Mouse (Mus musculus): Measurements from ENCODE around the gene Gm45717. TPM values are rescaled to one million over a fixed set of nuclear protein-coding genes. Genes with fewer than 3 reads are reported as not detected.
"Not testable (repeated sequence)": the region's sequence is repeated elsewhere in the genome, so short reads cannot be mapped to it uniquely, and the experiment has no call there.

Gene Gm45717
- polyA plus RNA-seq, 1 experiment from 2014 or later = not detected

GRCm38 (mm10) chr7:140975465-140975864, 19.7 kb upstream of the Gm45717 start:
- H3K9ac ChIP-seq (ENCODE audit: low read length) = no peak overlapping the region
- H3K36me3 ChIP-seq (ENCODE audit: control insufficient read depth, insufficient read depth, low read length) = no peaks in the 10 kb centered on the region
- WGBS = 22% methylated on average over 3 of the region's 3 CpGs
- H3K27ac ChIP-seq (replicated peaks in 1 of 2; ENCODE audit: control insufficient read depth in 1 of 2, insufficient read depth in 1 of 2, low read depth in 2 of 2, low read length in 2 of 2) = no peak overlapping the region
- no peaks in the 10 kb centered on the region for H3K9me3 ChIP-seq (ENCODE audit: control insufficient read depth, low read length)
- no peaks in the 10 kb centered on the region for H3K27me3 ChIP-seq (ENCODE audit: control insufficient read depth, insufficient read depth, low read length)
- H3K4me3 ChIP-seq (ENCODE audit: control insufficient read depth in 1 of 2, insufficient read depth in 1 of 2, low read depth in 1 of 2, low read length in 2 of 2) = no peak overlapping the region
- no peak overlapping the region for H3K4me2 ChIP-seq (ENCODE audit: low read length)
- no peak for ATAC-seq (ENCODE audit: insufficient number of reproducible peaks, insufficient read depth, low FRiP score, low read depth)
- H3K4me1 ChIP-seq (ENCODE audit: control insufficient read depth in 2 of 2, insufficient read depth in 2 of 2, low read length in 2 of 2) = peaks cover 7 to 9% of the 10 kb centered on the region in 2 experiments; a peak in 3 of 4 replicates

GRCm38 (mm10) chr7:140974940-140975339, 19.2 kb upstream of the Gm45717 start:
- Histone ChIP-seq H3K4me1 (ENCODE audit: control insufficient read depth in 2 of 2, insufficient read depth in 2 of 2, low read length in 2 of 2) (peaks cover 7 to 9% of the 10 kb centered on the region in 2 experiments; a peak in 3 of 4 replicates), H3K4me2 (ENCODE audit: low read length) (no peak overlapping the region), H3K36me3 (ENCODE audit: control insufficient read depth, insufficient read depth, low read length) (no peaks in the 10 kb centered on the region), H3K9me3 (ENCODE audit: control insufficient read depth, low read length) (no peaks in the 10 kb centered on the region), H3K27ac (replicated peaks in 1 of 2; ENCODE audit: control insufficient read depth in 1 of 2, insufficient read depth in 1 of 2, low read depth in 2 of 2, low read length in 2 of 2) (no peak overlapping the region), H3K4me3 (ENCODE audit: control insufficient read depth in 1 of 2, insufficient read depth in 1 of 2, low read depth in 1 of 2, low read length in 2 of 2) (no peak overlapping the region), H3K27me3 (ENCODE audit: control insufficient read depth, insufficient read depth, low read length) (no peaks in the 10 kb centered on the region), H3K9ac (ENCODE audit: low read length) (no peak overlapping the region)
- WGBS = 9% methylated on average over 9 of the region's 9 CpGs
- ATAC-seq (ENCODE audit: insufficient number of reproducible peaks, insufficient read depth, low FRiP score, low read depth) = no peak

- Histone ChIP-seq H3K9me3 (ENCODE audit: control insufficient read depth, low read length) (no peaks in the 10 kb centered on the region), H3K36me3 (ENCODE audit: control insufficient read depth, insufficient read depth, low read length) (no peaks in the 10 kb centered on the region), H3K27ac (replicated peaks in 1 of 2; ENCODE audit: control insufficient read depth in 1 of 2, insufficient read depth in 1 of 2, low read depth in 2 of 2, low read length in 2 of 2) (no peak overlapping the region), H3K9ac (ENCODE audit: low read length) (no peak overlapping the region), H3K4me3 (ENCODE audit: control insufficient read depth in 1 of 2, insufficient read depth in 1 of 2, low read depth in 1 of 2, low read length in 2 of 2) (no peak overlapping the region), H3K4me2 (ENCODE audit: low read length) (no peak overlapping the region), H3K4me1 (ENCODE audit: control insufficient read depth in 2 of 2, insufficient read depth in 2 of 2, low read length in 2 of 2) (peaks cover 7 to 9% of the 10 kb centered on the region in 2 experiments; a peak in 3 of 4 replicates), H3K27me3 (ENCODE audit: control insufficient read depth, insufficient read depth, low read length) (peaks cover 7% of the 10 kb centered on the region; the same call in 1 of the 2 replicates)
- no peak for ATAC-seq (ENCODE audit: insufficient number of reproducible peaks, insufficient read depth, low FRiP score, low read depth)
- WGBS = 45% methylated on average over 14 of the region's 14 CpGs
Measured at GRCm38 (mm10) chr7:140973396-140974165, 17.8 kb upstream of the Gm45717 start.

GRCm38 (mm10) chr7:140971479-140972171, 15.9 kb upstream of the Gm45717 start:
- Histone ChIP-seq H3K9ac (ENCODE audit: low read length) (no peak overlapping the region), H3K27ac (replicated peaks in 1 of 2; ENCODE audit: control insufficient read depth in 1 of 2, insufficient read depth in 1 of 2, low read depth in 2 of 2, low read length in 2 of 2) (peak overlapping the region; percentile 51 to 64), H3K36me3 (ENCODE audit: control insufficient read depth, insufficient read depth, low read length) (no peaks in the 10 kb centered on the region), H3K4me3 (ENCODE audit: control insufficient read depth in 1 of 2, insufficient read depth in 1 of 2, low read depth in 1 of 2, low read length in 2 of 2) (no peak overlapping the region), H3K27me3 (ENCODE audit: control insufficient read depth, insufficient read depth, low read length) (peaks cover 17% of the 10 kb centered on the region), H3K4me2 (ENCODE audit: low read length) (no peak overlapping the region), H3K9me3 (ENCODE audit: control insufficient read depth, low read length) (no peaks in the 10 kb centered on the region), H3K4me1 (ENCODE audit: control insufficient read depth in 2 of 2, insufficient read depth in 2 of 2, low read length in 2 of 2) (peaks cover 7 to 9% of the 10 kb centered on the region in 2 experiments; a peak in 3 of 4 replicates)
- ATAC-seq (ENCODE audit: insufficient number of reproducible peaks, insufficient read depth, low FRiP score, low read depth) = 0 out of 2 replicates have a peak, but pooled peaks have one; percentile 44
- WGBS = 56% methylated on average over 8 of the region's 8 CpGs

GRCm38 (mm10) chr7:140970931-140971330, 15.2 kb upstream of the Gm45717 start:
- Histone ChIP-seq H3K36me3 (ENCODE audit: control insufficient read depth, insufficient read depth, low read length) (no peaks in the 10 kb centered on the region), H3K9me3 (ENCODE audit: control insufficient read depth, low read length) (no peaks in the 10 kb centered on the region), H3K4me1 (ENCODE audit: control insufficient read depth in 2 of 2, insufficient read depth in 2 of 2, low read length in 2 of 2) (peaks cover 7 to 9% of the 10 kb centered on the region in 2 experiments; a peak in 3 of 4 replicates), H3K27ac (replicated peaks in 1 of 2; ENCODE audit: control insufficient read depth in 1 of 2, insufficient read depth in 1 of 2, low read depth in 2 of 2, low read length in 2 of 2) (peak overlapping the region in 1 of 2 experiments; percentile 64; a peak in 1 of 4 replicates), H3K9ac (ENCODE audit: low read length) (no peak overlapping the region), H3K27me3 (ENCODE audit: control insufficient read depth, insufficient read depth, low read length) (peaks cover 20% of the 10 kb centered on the region), H3K4me3 (ENCODE audit: control insufficient read depth in 1 of 2, insufficient read depth in 1 of 2, low read depth in 1 of 2, low read length in 2 of 2) (no peak overlapping the region), H3K4me2 (ENCODE audit: low read length) (no peak overlapping the region)
- ATAC-seq (ENCODE audit: insufficient number of reproducible peaks, insufficient read depth, low FRiP score, low read depth) = 0 out of 2 replicates have a peak, but pooled peaks have one; percentile 6
- 11% methylated on average over 7 of the region's 7 CpGs for WGBS

- WGBS = 10% methylated on average over 3 of the region's 3 CpGs
- H3K27ac ChIP-seq (replicated peaks in 1 of 2; ENCODE audit: control insufficient read depth in 1 of 2, insufficient read depth in 1 of 2, low read depth in 2 of 2, low read length in 2 of 2); H3K4me2 ChIP-seq (ENCODE audit: low read length); H3K9ac ChIP-seq (ENCODE audit: low read length); H3K4me3 ChIP-seq (ENCODE audit: control insufficient read depth in 1 of 2, insufficient read depth in 1 of 2, low read depth in 1 of 2, low read length in 2 of 2); ATAC-seq (ENCODE audit: insufficient number of reproducible peaks, insufficient read depth, low FRiP score, low read depth); H3K4me1 ChIP-seq (ENCODE audit: control insufficient read depth in 2 of 2, insufficient read depth in 2 of 2, low read length in 2 of 2); H3K36me3 ChIP-seq (ENCODE audit: control insufficient read depth, insufficient read depth, low read length); H3K9me3 ChIP-seq (ENCODE audit: control insufficient read depth, low read length): not testable (repeated sequence)
- peaks cover 20% of the 10 kb centered on the region for H3K27me3 ChIP-seq (ENCODE audit: control insufficient read depth, insufficient read depth, low read length)
Measured at GRCm38 (mm10) chr7:140968710-140969109, 13.0 kb upstream of the Gm45717 start.

- 9% methylated on average over 14 of the region's 14 CpGs for WGBS
- Histone ChIP-seq H3K9ac (ENCODE audit: low read length) (no peak overlapping the region), H3K4me1 (ENCODE audit: control insufficient read depth in 2 of 2, insufficient read depth in 2 of 2, low read length in 2 of 2) (peaks cover 5 to 7% of the 10 kb centered on the region in 2 experiments; a peak in 3 of 4 replicates), H3K36me3 (ENCODE audit: control insufficient read depth, insufficient read depth, low read length) (no peaks in the 10 kb centered on the region), H3K27ac (replicated peaks in 1 of 2; ENCODE audit: control insufficient read depth in 1 of 2, insufficient read depth in 1 of 2, low read depth in 2 of 2, low read length in 2 of 2) (no peak overlapping the region), H3K9me3 (ENCODE audit: control insufficient read depth, low read length) (no peaks in the 10 kb centered on the region), H3K4me2 (ENCODE audit: low read length) (no peak overlapping the region), H3K27me3 (ENCODE audit: control insufficient read depth, insufficient read depth, low read length) (peaks cover 20% of the 10 kb centered on the region), H3K4me3 (ENCODE audit: control insufficient read depth in 1 of 2, insufficient read depth in 1 of 2, low read depth in 1 of 2, low read length in 2 of 2) (no peak overlapping the region)
- ATAC-seq (ENCODE audit: insufficient number of reproducible peaks, insufficient read depth, low FRiP score, low read depth) = no peak
Measured at GRCm38 (mm10) chr7:140967862-140968591, 12.3 kb upstream of the Gm45717 start.
